1 mouse cellular context compared by ENCODE assay signal in genomic region chr7:19002115-19002514, GRCm38 (mm10).
TF ChIP-seq lines count a peak whose summit lies in the region.

No protein-coding gene starts in this region.

TF ChIP-seq in CH12.LX, 34 proteins besides CTCF, POLR2A, EP300 and RAD21 (continued from another document):
- TF ChIP-seq JUND (conservative IDR thresholded peaks at IDR 0.05; ENCODE audit: low read depth, low read length) (no peak), SMC3 (IDR thresholded peaks at IDR 0.05; ENCODE audit: low read depth, low read length) (no peak)
